ENCODE assay signal across 12 mouse cellular contexts in genomic region chr19:4059069-4059740, GRCm38 (mm10). TPM values are rescaled to one million over a fixed set of nuclear protein-coding genes. Genes with fewer than 3 reads are reported as not detected.
A peak's percentile ranks its signal among the peaks of the same experiment; 100 is the strongest.
DNase-seq lines count a peak whose midpoint lies in the region; ATAC-seq and TF ChIP-seq lines count a peak whose summit lies in the region.
"Had no signal": no experiment of that assay in that cellular context is flagged by ENCODE, and none has a peak within 500 bp of the region (broad histone marks: within the 10 kb centered on the region; RNA-seq: fewer than 3 reads in every experiment).

Gstp3 (minus strand) TSS chr19:4059569.

- H3K27ac ChIP-seq in bone marrow, adult 2 months (ENCODE audit: control insufficient read depth, insufficient read depth, low read depth, low read length, poor library complexity) = peak within 1 kb of the TSS; percentile 39
- H3K27ac ChIP-seq in liver, embryonic 15.5 days (replicated peaks) = peak within 1 kb of the TSS; percentile 91
- no peak within 1 kb of the TSS for H3K27ac ChIP-seq in stomach, embryonic 15.5 days
- H3K27ac ChIP-seq: limb, embryonic 13.5 days had no signal

- no peaks in the 10 kb centered on the region for H3K27me3 ChIP-seq in liver, embryonic 15.5 days
- no peaks in the 10 kb centered on the region for H3K27me3 ChIP-seq in stomach, embryonic 15.5 days (replicated peaks)
- H3K27me3 ChIP-seq: limb, embryonic 13.5 days had no signal

- no peak for TF ChIP-seq POLR2A in bone marrow, adult 2 months (IDR thresholded peaks at IDR 0.05; ENCODE audit: borderline replicate concordance, control insufficient read depth, low read depth, low read length)

- intact Hi-C loops in heart, postnatal 25 days (cut with DNase I) = no loop called here
- intact Hi-C loops in left cerebral cortex, postnatal 4 days (cut with DNase I) = no loop called here

- H3K4me1 ChIP-seq in bone marrow, adult 2 months (ENCODE audit: control insufficient read depth, insufficient read depth, low read length) = peaks cover 3% of the 10 kb centered on the region; the same call in 1 of the 2 replicates
- peaks cover 64% of the 10 kb centered on the region for H3K4me1 ChIP-seq in liver, embryonic 15.5 days (replicated peaks)
- H3K4me1 ChIP-seq in stomach, embryonic 15.5 days = no peaks in the 10 kb centered on the region

- H3K36me3 ChIP-seq in liver, embryonic 15.5 days (replicated peaks) = no peaks in the 10 kb centered on the region
- no peaks in the 10 kb centered on the region for H3K36me3 ChIP-seq in stomach, embryonic 15.5 days
- H3K36me3 ChIP-seq: limb, embryonic 13.5 days had no signal

- peak within 1 kb of the TSS; percentile 8 for H3K4me3 ChIP-seq in bone marrow, adult 2 months (replicated peaks; ENCODE audit: control insufficient read depth, low read depth, low read length)
- peak within 1 kb of the TSS; percentile 47 for H3K4me3 ChIP-seq in liver, embryonic 15.5 days (replicated peaks)
- H3K4me3 ChIP-seq in stomach, embryonic 15.5 days (replicated peaks) = no peak within 1 kb of the TSS
- H3K4me3 ChIP-seq: limb, embryonic 13.5 days had no signal

- WGBS in bone marrow, adult 2 months = 28% methylated on average over 15 of the region's 15 CpGs
- WGBS in liver, embryonic 15.5 days (ENCODE audit: insufficient replicate concordance) = 12% methylated on average over 15 of the region's 15 CpGs
- WGBS in stomach, embryonic 15.5 days = 62% methylated on average over 15 of the region's 15 CpGs

- peak within 1 kb of the TSS; percentile 75 for H3K4me2 ChIP-seq in liver, embryonic 15.5 days
- H3K4me2 ChIP-seq in stomach, embryonic 15.5 days = no peak within 1 kb of the TSS
- H3K4me2 ChIP-seq: limb, embryonic 13.5 days had no signal

- peak; percentile 85 for DNase-seq in heart, adult 11 months
- DNase-seq in heart, postnatal 25 days (ENCODE audit: low spot score) = no peak
- no peak for DNase-seq in left cerebral cortex, postnatal 4 days
- no peak for DNase-seq in frontal cortex, postnatal 25 days (ENCODE audit: low spot score in 2 of 2)
- no peak for DNase-seq in cerebellum, postnatal 10 days
- DNase-seq: cerebellum, adult 9-11 months; gastrocnemius, postnatal 25 days; right cerebral cortex, adult 18-20 months had no signal

- TF ChIP-seq CTCF in bone marrow, adult 2 months (IDR thresholded peaks at IDR 0.05; ENCODE audit: control insufficient read depth, insufficient read depth, low read length) = no peak

- no peaks in the 10 kb centered on the region for H3K9me3 ChIP-seq in liver, embryonic 15.5 days (replicated peaks)
- no peaks in the 10 kb centered on the region for H3K9me3 ChIP-seq in stomach, embryonic 15.5 days
- H3K9me3 ChIP-seq: limb, embryonic 13.5 days had no signal

- ATAC-seq in liver, embryonic 15.5 days (ENCODE audit: insufficient read depth) = peak; percentile 91
- ATAC-seq in stomach, embryonic 15.5 days (ENCODE audit: insufficient read depth, low FRiP score, low read depth) = peak; percentile 87

- H3K9ac ChIP-seq in liver, embryonic 15.5 days = peak within 1 kb of the TSS; percentile 47
- no peak within 1 kb of the TSS for H3K9ac ChIP-seq in stomach, embryonic 15.5 days
- H3K9ac ChIP-seq: limb, embryonic 13.5 days had no signal

RNA-seq across cellular contexts. Expression of gene Gstp3, which starts in this region (rescaled TPM):
- not detected for total RNA-seq in heart, postnatal 25 days (2021)
- 13.5 and 18.0 TPM in 2 replicates for polyA plus RNA-seq in bone marrow, adult 2 months (2011; ENCODE audit: insufficient read depth, insufficient read length, low replicate concordance, missing spikeins)
- polyA plus RNA-seq in liver, embryonic 15.5 days (2015; fragmentation: Nextera tagmentation; extraction: Ambion mirVana) = 77.6 and 97.4 TPM in 2 replicates
- 3.3 and 7.1 TPM in 2 replicates for polyA plus RNA-seq in stomach, embryonic 15.5 days (2015; fragmentation: Nextera tagmentation; extraction: Ambion mirVana)
- not detected for total RNA-seq in left cerebral cortex, postnatal 4 days (2021)
- total RNA-seq: gastrocnemius, postnatal 25 days had no signal
- polyA plus RNA-seq: limb, embryonic 13.5 days had no signal
